Mouse (Mus musculus): ENCODE results near the gene Olfr1246. TPM values are rescaled to one million over a fixed set of nuclear protein-coding genes. Genes with fewer than 3 reads are reported as not detected.

Olfr1246 gene
- not detected for total RNA-seq (2023)

GRCm38 (mm10) chr2:89593057-89593456 is at the start of gene Olfr1246:
Olfr1246 (minus strand) TSS chr2:89593157.

GRCm38 (mm10) chr2:89634883-89635282 is 41.9 kb upstream of the Olfr1246 start, which contains the start of gene Olfr1249:
Olfr1249 (minus strand) TSS chr2:89634983.

GRCm38 (mm10) chr2:89618145-89618544 is 25.2 kb upstream of the Olfr1246 start, which contains the start of gene Olfr1248:
Olfr1248 (minus strand) TSS chr2:89618245.

GRCm38 (mm10) chr2:89614030-89614429 is 21.1 kb upstream of the Olfr1246 start, which contains the start of gene Olfr1247:
Olfr1247 (minus strand) TSS chr2:89614130.

GRCm38 (mm10) chr2:89578347-89578746 is 14.6 kb downstream of the Olfr1246 start, which contains the start of gene Olfr1245:
Olfr1245 (minus strand) TSS chr2:89578447.

Other genes starting within 250 kb of the Olfr1246 start
- not detected for gene Olfr1234, start 228.3 kb downstream of the Olfr1246 start, total RNA-seq (2023)
- not detected for gene Olfr1238, start 183.5 kb downstream of the Olfr1246 start, total RNA-seq (2023)
- not detected for gene Olfr1239, start 172.8 kb downstream of the Olfr1246 start, total RNA-seq (2023)
- gene Olfr1240, start 150.2 kb downstream of the Olfr1246 start, total RNA-seq (2023), result not detected
- gene Olfr1241, start 106.0 kb downstream of the Olfr1246 start, total RNA-seq (2023), result not detected
- not detected for gene Olfr1242, start 94.8 kb downstream of the Olfr1246 start, total RNA-seq (2023)
- not detected for gene Olfr1243, start 61.7 kb downstream of the Olfr1246 start, total RNA-seq (2023)
- not detected for gene Olfr1245, start 14.7 kb downstream of the Olfr1246 start, total RNA-seq (2023)
- gene Olfr1247, start 21.0 kb upstream of the Olfr1246 start, total RNA-seq (2023), result not detected
- gene Olfr1248, start 25.1 kb upstream of the Olfr1246 start, total RNA-seq (2023), result not detected
- gene Olfr1249, start 41.8 kb upstream of the Olfr1246 start, total RNA-seq (2023), result not detected
- not detected for gene Olfr1250, start 68.3 kb upstream of the Olfr1246 start, total RNA-seq (2023)
- not detected for gene Olfr1251, start 78.8 kb upstream of the Olfr1246 start, total RNA-seq (2023)
- not detected for gene Olfr1252, start 131.9 kb upstream of the Olfr1246 start, total RNA-seq (2023)
- not detected for gene Olfr1253, start 163.9 kb upstream of the Olfr1246 start, total RNA-seq (2023)
- gene Olfr1254, start 200.5 kb upstream of the Olfr1246 start, total RNA-seq (2023), result not detected
- not detected for gene Olfr1255, start 218.9 kb upstream of the Olfr1246 start, total RNA-seq (2023)
- not detected for gene Olfr1256, start 248.4 kb upstream of the Olfr1246 start, total RNA-seq (2023)